Mouse (Mus musculus) heart, postnatal 0 days (tissue): Measurements from ENCODE around the gene Gm973. TPM values are rescaled to one million over a fixed set of nuclear protein-coding genes. Genes with fewer than 3 reads are reported as not detected.
A peak's percentile ranks its signal among the peaks of the same experiment; 100 is the strongest.

Experiments used
- ATAC-seq: fragments of 200-750 bp; cut with Nextera tagmentation; 2 replicates; pipeline ENCODE4 v1.8.0; 2017; ENCODE audit warnings: low read depth, moderate number of reproducible peaks, moderate library complexity; ENCODE audit not compliant: insufficient read depth
- DNase-seq: peaks from one replicate; pipeline ENCODE4 v3.0.0-alpha.2; 2016; ENCODE audit warnings: low spot score
- H3K27ac ChIP-seq: fragments of 300-500 bp; sonication (generic); 2 replicates; pipeline ENCODE4 v1.5.1; 2014; ENCODE audit warnings: low read depth, mild to moderate bottlenecking
- H3K27me3 ChIP-seq: fragments of 300-500 bp; sonication (generic); 2 replicates; pipeline ENCODE4 v1.6.1; 2014; ENCODE audit warnings: low read length, mixed read lengths; ENCODE audit not compliant: control insufficient read depth, insufficient read depth
- H3K36me3 ChIP-seq: fragments of 300-500 bp; sonication (generic); replicated peaks from 2 replicates; pipeline ENCODE4 v1.6.1; 2014; ENCODE audit warnings: low read length, mixed read lengths; ENCODE audit not compliant: control insufficient read depth, insufficient read depth
- H3K4me1 ChIP-seq: fragments of 300-500 bp; sonication (generic); 2 replicates; pipeline ENCODE4 v1.6.1; 2014; ENCODE audit warnings: antibody characterized with exemption; ENCODE audit not compliant: control insufficient read depth, insufficient read depth
- H3K4me2 ChIP-seq: fragments of 300-500 bp; sonication (generic); 2 replicates; pipeline ENCODE4 v1.6.1; 2014; ENCODE audit warnings: low read depth, mild to moderate bottlenecking, low read length, moderate library complexity
- H3K4me3 ChIP-seq: fragments of 300-500 bp; sonication (generic); 2 replicates; pipeline ENCODE4 v1.5.1; 2014; ENCODE audit warnings: low read depth, low read length
- H3K9ac ChIP-seq: fragments of 300-500 bp; sonication (generic); replicated peaks from 2 replicates; pipeline ENCODE4 v1.6.1; 2014; ENCODE audit warnings: low read depth, low read length, mixed read lengths
- H3K9me3 ChIP-seq: fragments of 300-500 bp; sonication (generic); replicated peaks from 2 replicates; pipeline ENCODE4 v1.6.1; 2016; ENCODE audit warnings: low read length; ENCODE audit not compliant: control insufficient read depth
- CTCF ChIP-seq: IDR thresholded peaks from 2 replicates; pipeline ENCODE4 v1.5.1; 2016; ENCODE audit warnings: antibody characterized with exemption, control low read depth, low read depth
- EP300 ChIP-seq: IDR thresholded peaks from 2 replicates; pipeline ENCODE4 v1.6.1; 2016; ENCODE audit warnings: antibody characterized with exemption, low read depth
- WGBS: fragments of 180-500 bp; shearing (Covaris S2); extraction: QIAGEN DNeasy Blood & Tissue Kit; methylation state at CpG from one replicate; pipeline ENCODE4 v1.1.7; 2014; 5-methylcytosine and 5-hydroxymethylcytosine counted together
- polyA plus RNA-seq: library from polyadenylated mRNA; unstranded; fragments of >200 nt; fragmentation: Nextera tagmentation; extraction: Ambion mirVana; gene quantifications from 2 replicates; pipeline ENCODE4 v1.2.1, GENCODE M21; 2015
- total RNA-seq: library from RNA; depleted of rRNA; stranded (reverse); fragments of >200 nt; gene quantifications from 2 replicates; pipeline ENCODE4 v1.2.3, GENCODE M21; 2014; ENCODE audit warnings: low replicate concordance; rRNA removed

The Gm973 gene
- not detected in 2 replicates for total RNA-seq
- 0.14 and 0.65 TPM in 2 replicates for polyA plus RNA-seq

DNA sequence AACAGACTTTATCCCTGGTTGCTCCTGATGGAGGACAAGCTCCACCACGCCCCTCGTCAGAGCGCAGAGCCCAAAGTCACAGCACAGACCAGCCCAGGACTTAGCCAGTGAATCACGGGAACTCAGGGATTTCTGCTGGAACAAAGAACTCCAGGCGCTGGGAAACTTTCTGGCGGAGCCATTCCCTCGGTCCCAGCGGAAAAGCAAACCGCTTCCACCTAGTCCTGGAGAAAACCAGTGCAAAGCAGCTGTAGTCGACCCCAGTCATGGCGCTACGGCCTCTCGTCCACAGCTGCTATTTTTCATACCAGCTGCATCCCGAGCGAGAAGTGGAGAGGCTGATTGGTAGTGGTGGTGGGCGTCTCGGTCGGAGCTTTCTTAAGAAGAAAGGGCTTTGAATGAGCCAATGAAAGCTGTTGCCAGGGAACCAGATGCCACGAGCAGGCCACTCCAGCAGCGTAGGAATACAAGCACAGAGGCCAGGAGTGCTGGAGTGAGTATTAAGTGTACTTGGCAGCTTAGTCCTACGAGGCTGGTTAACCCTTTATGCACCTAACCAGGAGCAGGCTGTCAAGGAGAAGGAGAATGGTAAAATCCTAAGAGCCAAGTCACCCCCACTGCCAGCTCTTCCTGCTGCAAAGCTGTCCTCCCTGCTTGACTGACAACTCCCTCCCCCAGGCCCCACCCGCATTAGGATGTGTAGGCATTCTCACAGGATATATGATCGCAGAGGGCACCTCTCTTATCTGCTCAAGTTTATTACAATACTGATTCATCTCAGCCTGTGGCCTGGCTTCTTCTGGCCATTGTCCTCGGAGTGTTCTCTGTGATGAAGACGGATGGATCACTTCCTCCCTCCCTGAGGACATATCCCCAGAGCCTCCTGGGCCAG, at the start of gene Gm973:
Gm973 (plus strand) TSS at position 239 of the 892 bp plus-strand sequence.
- peak within 1 kb of the TSS; percentile 48 for H3K9ac ChIP-seq
- H3K4me1 ChIP-seq = peaks cover 13% of the 10 kb centered on the region
- WGBS = 9% methylated on average over 25 of the region's 25 CpGs
- H3K27me3 ChIP-seq = no peaks in the 10 kb centered on the region
- DNase-seq (peak; percentile 46), ATAC-seq (peak; percentile 53; the same call in 1 of the 2 replicates)
- no peaks in the 10 kb centered on the region for H3K9me3 ChIP-seq
- peak within 1 kb of the TSS; percentile 59 for H3K4me2 ChIP-seq
- peak within 1 kb of the TSS; percentile 35 for H3K4me3 ChIP-seq
- H3K36me3 ChIP-seq = no peaks in the 10 kb centered on the region
- H3K27ac ChIP-seq = peak within 1 kb of the TSS; percentile 65
- TF ChIP-seq CTCF = no peak
- TF ChIP-seq EP300 = no peak

GRCm38 (mm10) chr1:59469170-59469569, 46.9 kb upstream of the Gm973 start:
- no peak for DNase-seq
- Histone ChIP-seq H3K4me2 (no peak overlapping the region), H3K36me3 (no peaks in the 10 kb centered on the region), H3K27ac (no peak overlapping the region), H3K27me3 (peaks cover 51% of the 10 kb centered on the region), H3K9me3 (no peaks in the 10 kb centered on the region), H3K9ac (no peak overlapping the region), H3K4me3 (no peak overlapping the region), H3K4me1 (0 out of 2 replicates have a peak, but pooled peaks cover 9% of the 10 kb centered on the region)
- WGBS = 53% methylated on average over 4 of the region's 4 CpGs
- no peak for ATAC-seq
- no peak for TF ChIP-seq CTCF

GRCm38 (mm10) chr1:59470766-59471165, 45.3 kb upstream of the Gm973 start:
- Histone ChIP-seq H3K4me3 (no peak overlapping the region), H3K9ac (no peak overlapping the region), H3K27me3 (peaks cover 58% of the 10 kb centered on the region), H3K9me3 (no peaks in the 10 kb centered on the region), H3K4me1 (0 out of 2 replicates have a peak, but pooled peaks cover 9% of the 10 kb centered on the region), H3K27ac (no peak overlapping the region), H3K4me2 (no peak overlapping the region), H3K36me3 (no peaks in the 10 kb centered on the region)
- ATAC-seq = no peak
- no peak for TF ChIP-seq EP300
- 65% methylated on average over 4 of the region's 4 CpGs for WGBS
- DNase-seq = no peak

- Histone ChIP-seq H3K36me3 (no peaks in the 10 kb centered on the region), H3K9me3 (no peaks in the 10 kb centered on the region), H3K4me2 (no peak overlapping the region; the same call in 1 of the 2 replicates), H3K9ac (no peak overlapping the region), H3K4me3 (no peak overlapping the region), H3K27ac (no peak overlapping the region), H3K27me3 (peaks cover 63% of the 10 kb centered on the region), H3K4me1 (0 out of 2 replicates have a peak, but pooled peaks cover 9% of the 10 kb centered on the region)
- TF ChIP-seq CTCF = no peak
- no peak for TF ChIP-seq EP300
- ATAC-seq (no peak), DNase-seq (no peak)
- 11% methylated on average over 9 of the region's 11 CpGs for WGBS
These were observed 43.5 kb upstream of the Gm973 start for GRCm38 (mm10) chr1:59472368-59473180.

DNA sequence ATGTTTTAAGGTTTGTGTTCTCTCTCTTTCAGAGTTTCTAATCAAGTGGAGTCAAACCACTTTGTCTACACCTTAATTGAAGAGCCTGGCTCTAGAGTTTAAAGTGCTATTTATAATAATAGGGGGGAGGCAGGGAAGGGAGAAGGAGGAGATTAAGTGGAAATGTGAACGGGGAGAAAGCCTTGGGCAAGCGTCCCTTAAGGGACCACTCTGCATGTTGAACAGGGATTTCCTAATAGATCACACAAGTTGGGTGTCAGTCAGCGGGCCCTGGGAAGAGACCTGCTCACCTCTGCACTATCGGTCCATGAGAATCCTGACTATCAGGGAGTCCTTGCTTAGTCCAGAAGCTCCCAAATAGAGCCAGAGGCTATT, 42.9 kb upstream of the Gm973 start:
- no peak overlapping the region for H3K27ac ChIP-seq
- H3K4me1 ChIP-seq = 0 out of 2 replicates have a peak, but pooled peaks cover 9% of the 10 kb centered on the region
- H3K4me2 ChIP-seq = no peak overlapping the region; the same call in 1 of the 2 replicates
- DNase-seq = no peak
- no peaks in the 10 kb centered on the region for H3K36me3 ChIP-seq
- H3K4me3 ChIP-seq = no peak overlapping the region
- H3K9ac ChIP-seq = no peak overlapping the region
- WGBS = 19% methylated on average over 4 of the region's 4 CpGs
- TF ChIP-seq CTCF = no peak
- no peak for ATAC-seq
- peaks cover 63% of the 10 kb centered on the region for H3K27me3 ChIP-seq
- no peaks in the 10 kb centered on the region for H3K9me3 ChIP-seq
